Mouse (Mus musculus) monocyte, adult 2 months (primary cell): Measurements from ENCODE around the gene 2810459M11Rik.
"Not testable (repeated sequence)": the region's sequence is repeated elsewhere in the genome, so short reads cannot be mapped to it uniquely, and the experiment has no call there.

Experiments
- DNase-seq, 2 experiments: peaks; one replicate each; pipeline ENCODE4 v3.0.0; 2022; ENCODE audit warnings: low spot score in 2 of 2, low read depth in 1 of 2

Gene 2810459M11Rik

GRCm38 (mm10) chr1:86045848-86046805, at the start of gene 2810459M11Rik:
Gene 2810459M11Rik, plus strand, starts transcription at chr1:86045863.
- no peak for DNase-seq

- DNase-seq: no peak
Observed at GRCm38 (mm10) chr1:85997221-85997620, 48.4 kb upstream of the 2810459M11Rik start.

- DNase-seq: no peak
Observed at GRCm38 (mm10) chr1:85998012-85998411, 47.7 kb upstream of the 2810459M11Rik start.

GRCm38 (mm10) chr1:85999853-86000570, 45.7 kb upstream of the 2810459M11Rik start:
- no peak for DNase-seq

GRCm38 (mm10) chr1:86005540-86005939, 40.1 kb upstream of the 2810459M11Rik start:
- DNase-seq: no peak

- no peak for DNase-seq
Observed at GRCm38 (mm10) chr1:86006040-86006439, 39.6 kb upstream of the 2810459M11Rik start.

- DNase-seq: peak; percentile 7 to 56
Observed at GRCm38 (mm10) chr1:86007778-86008177, 37.9 kb upstream of the 2810459M11Rik start.

GRCm38 (mm10) chr1:86015758-86016157, 29.9 kb upstream of the 2810459M11Rik start:
- DNase-seq: not testable (repeated sequence)

- DNase-seq: no peak
Observed at GRCm38 (mm10) chr1:86016516-86016915, 29.1 kb upstream of the 2810459M11Rik start, which contains the start of gene Spata3. Gene Spata3, plus strand, starts transcription at chr1:86016816.

- no peak for DNase-seq
Observed at GRCm38 (mm10) chr1:86018235-86019055, 27.2 kb upstream of the 2810459M11Rik start.

- DNase-seq: no peak
Observed at GRCm38 (mm10) chr1:86021365-86021989, 24.2 kb upstream of the 2810459M11Rik start.

GRCm38 (mm10) chr1:86032273-86032987, 13.2 kb upstream of the 2810459M11Rik start:
- DNase-seq: no peak

GRCm38 (mm10) chr1:86038191-86038951, 7.3 kb upstream of the 2810459M11Rik start:
- no peak for DNase-seq

GRCm38 (mm10) chr1:86040131-86040530, 5.5 kb upstream of the 2810459M11Rik start:
- no peak for DNase-seq

GRCm38 (mm10) chr1:86040817-86041216, 4.8 kb upstream of the 2810459M11Rik start:
- no peak for DNase-seq

GRCm38 (mm10) chr1:86045056-86045455, 607 bp upstream of the 2810459M11Rik start:
- DNase-seq: no peak

GRCm38 (mm10) chr1:86046833-86047563, 1.3 kb downstream of the 2810459M11Rik start:
- DNase-seq: no peak

- no peak for DNase-seq
Observed at GRCm38 (mm10) chr1:86048231-86048630, 2.6 kb downstream of the 2810459M11Rik start.
